Mouse (Mus musculus): ENCODE results near the gene Lyz1.
"Not testable (repeated sequence)": the region's sequence is repeated elsewhere in the genome, so short reads cannot be mapped to it uniquely, and the experiment has no call there.

The Lyz1 gene

DNA sequence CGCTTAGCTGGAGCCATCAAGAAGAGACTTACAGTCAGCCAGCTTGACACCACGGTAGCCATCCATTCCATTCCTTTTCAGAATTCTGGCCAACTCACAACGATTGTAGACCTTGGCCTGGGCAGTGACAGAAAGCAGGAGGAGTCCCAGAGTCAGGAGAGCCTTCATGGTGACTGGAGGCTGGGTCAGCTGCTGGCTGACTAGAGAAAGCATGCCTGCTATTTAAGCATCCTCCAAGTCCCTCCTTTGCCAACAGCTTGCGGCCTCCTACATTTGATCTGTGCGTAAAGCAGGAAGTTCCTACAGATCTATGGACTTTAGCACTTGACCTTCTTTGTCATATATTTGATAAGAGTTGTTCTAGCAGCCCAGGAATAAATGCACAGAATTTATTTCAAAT lies at the start of gene Lyz1:
TSS of gene Lyz1 (minus strand) at position 198 of the 400 bp plus-strand sequence.
- DNase-seq (ENCODE audit: low read depth, low spot score) = no peak

DNA sequence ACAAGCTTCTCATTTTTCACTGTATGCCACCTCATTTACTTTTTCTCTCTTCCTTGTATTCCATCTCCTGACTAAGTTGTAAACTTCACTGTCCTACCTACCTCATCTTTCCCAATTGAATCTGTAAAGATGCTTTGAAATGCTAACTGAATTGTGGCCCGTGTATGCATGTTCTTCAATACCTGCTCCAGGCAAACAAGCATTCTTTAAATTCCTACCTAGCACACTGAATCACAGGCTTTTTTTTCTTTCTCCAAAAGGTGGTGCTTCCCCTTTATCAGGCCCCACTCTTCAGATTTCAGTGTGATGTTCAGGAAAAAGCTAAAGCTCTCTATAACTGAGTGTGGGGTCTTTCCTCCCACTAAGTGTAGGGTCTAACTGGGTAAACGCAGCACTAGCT lies 49.7 kb upstream of the Lyz1 start:
- peak; percentile 88 for DNase-seq (ENCODE audit: low read depth, low spot score)

DNA sequence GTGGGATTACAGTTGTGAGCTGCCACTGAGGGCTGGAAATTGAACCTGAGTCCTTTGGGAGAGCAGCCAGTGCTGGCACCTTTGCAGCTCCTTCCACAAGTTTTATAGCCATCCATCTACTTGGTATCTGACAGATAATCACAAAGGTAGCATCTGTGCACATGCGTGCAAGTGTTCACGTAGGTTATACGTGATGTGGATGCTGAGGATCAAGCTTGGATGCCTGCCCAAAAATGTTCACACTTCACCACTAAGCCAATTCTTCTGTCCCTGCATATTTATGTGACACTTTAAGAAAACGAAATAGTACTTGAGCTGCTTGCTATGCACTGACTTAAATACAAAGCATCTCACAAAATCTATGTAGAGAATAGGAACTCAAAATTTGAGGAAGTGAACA lies 48.4 kb upstream of the Lyz1 start:
- DNase-seq (ENCODE audit: low read depth, low spot score) = no peak

DNA sequence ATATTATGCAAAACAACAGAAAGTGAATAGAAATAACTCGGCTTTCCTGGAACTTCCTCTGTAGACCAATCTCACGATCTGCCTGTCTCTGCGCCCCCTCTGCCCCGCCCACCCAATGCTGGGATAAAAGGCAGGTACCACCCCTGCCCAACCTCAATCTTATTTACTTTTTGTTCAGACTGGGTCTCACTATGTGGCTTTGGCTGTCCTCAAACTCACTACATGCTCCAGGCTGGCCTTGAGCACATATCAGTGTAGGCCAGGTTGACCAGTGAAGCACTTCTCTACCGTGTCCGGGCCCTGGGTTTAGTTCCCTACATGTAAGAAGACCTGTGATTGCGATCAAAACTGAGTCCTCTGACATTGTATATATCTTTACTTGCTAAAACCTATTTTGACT lies 46.6 kb upstream of the Lyz1 start:
- DNase-seq (ENCODE audit: low read depth, low spot score) = no peak

DNA sequence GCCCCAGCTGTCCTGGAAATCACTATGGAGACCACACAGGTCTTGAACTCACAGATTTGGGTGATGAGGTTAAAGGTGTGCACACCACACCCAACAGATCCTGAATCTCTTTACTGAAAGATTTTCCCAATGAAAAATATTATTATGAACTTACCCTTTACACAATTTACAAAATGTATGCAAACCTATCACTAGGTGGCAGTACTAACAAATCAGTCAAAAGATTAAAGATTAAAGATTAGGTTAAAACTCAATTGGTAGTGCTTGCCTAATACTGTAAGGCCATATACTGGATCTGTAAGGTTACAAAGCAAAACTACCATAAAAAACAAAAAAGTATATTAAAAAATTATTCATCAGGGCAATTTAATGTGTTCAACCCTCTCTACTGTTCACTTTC lies 45.3 kb upstream of the Lyz1 start:
- DNase-seq (ENCODE audit: low read depth, low spot score) = no peak

DNA sequence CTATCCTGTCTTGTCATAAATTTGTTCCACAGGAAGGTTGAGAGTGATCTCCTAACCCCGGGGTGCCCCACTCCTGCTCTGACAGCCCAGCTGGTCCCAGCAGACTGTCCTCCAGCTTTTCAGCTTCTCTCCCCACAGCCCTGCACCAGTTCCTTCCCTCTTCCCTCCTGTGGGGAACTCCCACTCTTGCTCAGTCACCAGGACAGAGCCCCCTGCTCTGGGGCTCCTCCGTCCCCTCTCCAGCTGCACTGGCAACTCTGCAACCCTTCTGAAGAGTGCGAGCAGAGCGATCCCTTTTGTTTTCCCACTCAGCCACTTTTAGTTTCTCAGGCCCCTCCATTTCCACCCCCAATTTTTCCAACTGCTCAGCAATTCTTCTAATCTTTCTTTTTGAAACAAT lies 43.0 kb upstream of the Lyz1 start:
- no peak for DNase-seq (ENCODE audit: low read depth, low spot score)

DNA sequence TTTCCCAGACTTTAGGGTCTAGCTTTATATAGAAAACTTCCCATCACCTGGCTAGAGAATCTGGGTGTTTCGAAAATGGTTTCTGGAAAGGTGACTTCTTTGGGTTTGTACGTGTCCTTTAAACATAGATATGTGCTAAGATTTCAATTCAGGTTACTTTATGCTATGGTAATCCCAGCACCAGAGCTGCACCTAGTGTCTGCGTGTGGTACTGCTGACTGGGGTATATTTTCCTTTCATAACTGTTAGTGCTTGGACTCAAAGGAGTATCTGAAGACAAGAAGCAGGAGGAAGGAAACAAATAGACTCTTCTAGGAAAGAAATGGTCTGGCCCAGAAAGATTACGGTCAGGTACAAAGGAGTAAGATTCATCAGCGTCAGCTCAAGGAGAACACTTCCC lies 37.9 kb upstream of the Lyz1 start:
- peak; percentile 44 for DNase-seq (ENCODE audit: low read depth, low spot score)

DNA sequence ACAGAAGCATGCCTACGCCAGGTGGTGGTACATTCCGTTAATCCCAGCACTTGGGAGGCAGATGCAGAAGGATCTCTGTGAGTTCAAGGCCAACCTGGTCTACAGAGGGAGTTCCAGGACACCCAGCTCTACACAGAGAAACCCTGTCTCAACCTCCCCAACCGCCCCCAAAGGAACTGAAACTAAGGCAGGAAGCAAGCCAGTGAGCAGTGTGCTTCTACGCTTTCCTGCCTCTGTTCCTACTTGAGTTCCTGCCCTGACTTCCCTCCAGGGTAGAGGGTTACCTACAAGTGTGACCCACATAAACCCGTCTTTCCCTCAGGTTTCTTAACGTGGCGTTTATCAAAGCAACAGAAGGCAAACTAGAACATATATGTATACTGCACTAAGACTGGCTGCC lies 31.1 kb upstream of the Lyz1 start:
- DNase-seq (ENCODE audit: low read depth, low spot score) = no peak

DNA sequence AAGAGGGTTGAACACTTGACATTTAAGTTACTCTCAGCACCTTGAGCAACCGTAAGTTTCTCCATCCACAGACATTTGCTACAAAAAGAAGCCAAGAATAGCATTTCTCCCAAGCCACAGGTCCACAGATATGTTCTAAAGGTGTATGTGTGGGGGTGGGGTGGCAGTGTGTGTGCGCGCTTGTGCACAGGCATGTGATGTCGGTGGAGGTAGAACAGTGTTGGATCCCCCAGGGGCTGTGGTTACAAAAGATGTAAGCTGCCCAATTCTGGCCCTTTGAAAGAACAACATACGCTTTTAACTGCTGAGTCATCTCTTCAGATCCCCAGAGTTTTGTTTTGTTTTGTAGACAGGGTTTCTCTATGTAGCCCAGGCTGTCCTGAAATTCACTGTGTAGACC lies 30.0 kb upstream of the Lyz1 start:
- DNase-seq (ENCODE audit: low read depth, low spot score) = no peak

DNA sequence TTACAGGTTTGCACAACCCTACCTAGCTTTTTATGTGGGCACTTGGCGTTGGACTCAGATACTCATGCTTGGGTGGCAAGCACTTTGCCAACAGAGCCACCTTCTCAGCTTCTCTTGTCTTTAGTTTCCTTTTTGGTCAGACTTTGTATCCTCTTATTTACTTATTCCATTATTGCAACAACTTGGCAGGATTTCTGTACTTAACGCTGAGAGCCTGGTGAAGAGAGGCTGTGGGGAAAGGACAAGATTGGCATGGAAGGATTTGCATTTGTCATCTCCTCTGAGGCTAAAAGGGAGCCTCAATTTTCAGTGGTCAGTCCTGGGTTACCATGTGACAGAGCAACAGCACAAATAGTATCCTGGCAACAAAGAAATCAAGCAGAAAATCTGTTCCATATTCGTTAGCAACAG lies 27.9 kb upstream of the Lyz1 start:
- no peak for DNase-seq (ENCODE audit: low read depth, low spot score)

DNA sequence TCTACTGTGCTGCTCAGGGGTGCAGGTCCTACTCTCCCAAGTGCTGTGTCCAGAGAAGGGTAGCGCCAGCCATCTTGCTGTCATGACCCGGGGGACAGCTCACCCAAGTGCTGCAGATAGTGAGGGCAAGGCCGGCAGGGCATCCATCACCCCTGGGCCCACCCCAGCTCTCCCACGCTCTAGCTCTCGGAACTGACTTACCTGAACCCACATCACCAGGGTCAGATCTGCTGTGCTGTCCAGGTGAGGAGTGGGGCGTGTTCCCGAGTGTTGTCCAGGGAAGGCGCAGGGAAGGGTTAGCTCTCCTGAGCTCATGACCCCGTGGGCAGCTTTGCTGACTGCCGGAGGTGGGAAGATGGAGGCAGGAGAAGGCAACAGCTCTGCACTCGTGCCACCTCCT lies 23.7 kb upstream of the Lyz1 start:
- DNase-seq (ENCODE audit: low read depth, low spot score) = no peak

DNA sequence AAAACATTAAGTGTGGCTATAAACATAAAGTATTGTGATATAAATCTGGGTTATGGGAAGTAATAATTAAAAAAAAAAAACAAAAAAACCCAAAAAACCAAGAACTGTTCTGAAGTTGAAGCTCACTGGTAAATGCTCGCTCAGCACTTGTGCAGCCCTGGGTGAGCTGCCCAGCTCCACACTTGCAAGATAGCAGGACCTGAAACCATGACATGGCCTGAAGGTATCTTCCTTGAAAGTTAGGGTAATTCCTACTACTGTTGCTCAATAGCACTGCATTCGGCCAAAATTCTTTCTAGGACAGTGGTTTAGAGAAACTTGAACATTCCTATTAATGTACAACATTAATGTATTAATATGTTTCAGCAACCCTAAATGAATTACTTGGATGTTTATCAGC lies 20.5 kb upstream of the Lyz1 start:
- DNase-seq (ENCODE audit: low read depth, low spot score) = no peak

DNA sequence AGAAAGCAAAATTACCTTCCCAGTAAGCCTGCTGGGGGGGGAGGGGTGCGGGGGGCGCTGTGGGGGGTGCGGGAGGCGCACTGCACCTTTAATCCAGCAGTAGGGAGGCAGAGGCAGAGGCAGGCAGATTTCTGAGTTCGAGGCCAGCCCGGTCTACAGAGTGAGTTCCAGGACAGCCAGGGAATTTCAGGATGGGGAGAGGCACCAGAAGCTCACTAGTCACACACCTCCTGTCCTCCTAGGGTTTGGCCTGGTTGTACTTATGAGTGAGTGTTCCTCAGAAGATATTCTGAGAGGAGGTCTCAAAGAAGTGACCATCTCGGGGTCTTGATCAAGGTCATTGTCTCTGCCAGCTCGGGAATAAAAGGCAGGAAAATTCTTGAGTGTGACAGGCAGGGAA lies 19.5 kb upstream of the Lyz1 start:
- no peak for DNase-seq (ENCODE audit: low read depth, low spot score)

DNA sequence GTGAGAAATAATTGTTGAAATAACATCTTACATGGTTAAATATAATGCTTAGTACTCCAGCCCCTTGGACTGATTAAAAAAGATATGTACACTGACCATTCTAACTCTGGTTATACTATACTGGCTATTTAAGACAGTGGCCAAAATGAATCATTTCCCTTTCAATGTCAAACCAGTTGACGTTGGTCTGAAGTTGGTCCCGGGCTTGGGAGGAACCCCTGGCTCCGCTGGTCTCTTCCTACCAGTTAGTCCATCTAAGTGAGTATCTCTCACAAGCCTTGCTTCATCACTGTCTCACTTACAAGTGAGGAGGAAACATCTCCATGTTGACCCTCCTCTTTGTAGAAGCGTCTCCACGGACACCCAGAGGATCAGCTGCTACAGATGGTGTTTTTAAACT lies 11.7 kb upstream of the Lyz1 start:
- DNase-seq (ENCODE audit: low read depth, low spot score) = no peak

DNA sequence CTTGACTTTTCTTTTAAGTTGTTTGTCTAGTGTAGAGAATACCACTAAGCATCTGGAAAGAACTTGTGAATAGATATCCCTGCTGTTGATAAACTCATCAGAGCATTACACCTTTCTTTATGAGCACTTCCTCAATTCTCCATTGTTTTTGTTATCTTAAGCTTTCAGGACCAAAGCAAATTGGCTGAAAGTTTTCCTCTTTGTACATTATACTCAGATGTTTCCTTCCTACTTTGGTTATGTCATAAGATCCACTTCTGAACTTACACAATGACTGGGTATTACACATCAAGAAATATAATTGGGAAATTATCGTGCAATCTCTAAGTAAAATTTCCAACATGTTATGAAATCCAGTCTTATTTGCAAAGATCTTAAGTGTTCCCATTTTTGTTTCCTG lies 9.0 kb upstream of the Lyz1 start:
- DNase-seq (ENCODE audit: low read depth, low spot score) = no peak

DNA sequence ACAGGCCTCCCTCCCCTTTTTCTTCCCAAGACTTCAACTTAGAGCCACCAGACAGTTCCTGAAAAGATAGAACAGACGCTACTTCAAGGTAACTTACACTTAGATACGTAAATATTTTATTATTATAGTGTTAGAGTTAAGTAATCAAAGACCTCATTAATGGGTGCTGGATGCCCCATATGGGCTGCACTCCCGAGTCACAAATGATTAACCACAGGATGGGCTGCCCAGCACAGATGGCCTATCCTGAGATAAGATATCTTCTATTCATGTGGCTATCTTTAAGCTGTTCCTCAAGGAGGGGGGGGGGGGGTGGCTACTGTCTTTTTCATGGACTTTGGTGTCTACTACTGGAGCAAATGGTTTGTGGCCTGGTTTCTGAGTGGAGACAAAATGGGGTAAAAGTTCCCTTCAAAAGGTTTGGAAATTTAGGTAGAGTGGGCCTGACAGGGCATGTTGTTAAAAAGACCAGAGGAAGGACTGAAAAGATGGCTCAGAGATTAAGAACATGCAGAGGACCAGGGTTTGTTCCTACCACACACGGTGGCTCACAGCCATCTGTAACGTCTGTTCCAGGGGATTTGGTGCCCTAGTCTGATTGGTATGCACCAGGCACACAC lies 7.3 kb upstream of the Lyz1 start:
- DNase-seq (ENCODE audit: low read depth, low spot score) = no peak

DNA sequence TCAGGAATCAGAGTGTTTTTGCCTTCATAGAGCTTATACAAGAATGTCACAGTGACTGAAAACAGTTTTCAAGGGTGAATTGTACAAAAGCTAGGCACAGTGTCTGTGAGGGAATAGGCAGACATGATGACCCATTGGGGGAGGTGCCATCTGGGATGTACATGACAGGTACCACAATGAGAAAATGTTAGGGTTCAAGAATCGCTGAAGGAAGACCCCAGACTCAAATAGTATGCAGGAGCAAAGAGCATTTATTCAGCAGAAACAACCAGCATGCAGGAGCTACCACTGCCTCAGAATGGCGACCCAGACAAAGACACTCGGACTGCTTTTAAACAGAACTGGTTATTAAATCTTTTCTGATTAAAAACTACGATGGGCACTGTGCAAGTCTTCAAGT lies 6.4 kb upstream of the Lyz1 start:
- no peak for DNase-seq (ENCODE audit: low read depth, low spot score)

DNA sequence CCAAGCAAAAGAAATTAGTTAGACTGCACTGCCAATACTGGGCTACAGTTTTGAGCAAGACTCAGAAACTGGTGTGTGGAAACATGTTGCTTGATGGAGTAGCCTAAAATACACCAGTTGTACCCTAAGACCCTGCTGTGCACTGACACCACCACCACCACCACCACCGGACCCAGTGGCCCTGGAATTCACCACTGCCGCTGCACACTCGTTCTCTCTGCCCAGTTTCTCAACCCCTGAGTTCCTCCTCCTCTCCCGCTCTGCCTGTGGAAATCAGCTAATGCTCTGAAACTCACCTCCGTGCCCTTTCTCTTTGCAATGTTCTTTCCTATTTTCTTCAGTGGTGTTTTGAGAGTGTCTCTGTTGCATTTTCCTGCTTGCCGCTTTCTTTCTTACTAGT lies 5.7 kb upstream of the Lyz1 start:
- DNase-seq (ENCODE audit: low read depth, low spot score) = no peak

DNA sequence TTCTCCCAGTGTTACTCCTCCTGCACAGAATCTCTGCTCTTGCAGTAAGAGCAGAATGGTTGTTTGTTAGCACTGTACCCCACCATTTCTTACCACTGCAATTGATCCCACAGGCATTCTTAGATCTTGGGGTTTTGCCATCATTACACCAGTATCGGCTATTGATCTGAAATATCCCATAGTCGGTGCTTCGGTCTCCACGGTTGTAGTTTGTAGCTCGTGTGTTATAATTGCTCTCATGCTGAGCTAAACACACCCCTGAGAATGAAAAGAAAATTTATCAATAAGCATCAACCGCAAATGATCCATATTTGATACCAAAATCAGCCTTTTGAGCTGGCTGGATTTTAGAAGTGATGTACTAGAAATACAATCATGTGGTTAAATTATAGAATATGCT lies 1.7 kb downstream of the Lyz1 start:
- DNase-seq (ENCODE audit: low read depth, low spot score) = not testable (repeated sequence)

DNA sequence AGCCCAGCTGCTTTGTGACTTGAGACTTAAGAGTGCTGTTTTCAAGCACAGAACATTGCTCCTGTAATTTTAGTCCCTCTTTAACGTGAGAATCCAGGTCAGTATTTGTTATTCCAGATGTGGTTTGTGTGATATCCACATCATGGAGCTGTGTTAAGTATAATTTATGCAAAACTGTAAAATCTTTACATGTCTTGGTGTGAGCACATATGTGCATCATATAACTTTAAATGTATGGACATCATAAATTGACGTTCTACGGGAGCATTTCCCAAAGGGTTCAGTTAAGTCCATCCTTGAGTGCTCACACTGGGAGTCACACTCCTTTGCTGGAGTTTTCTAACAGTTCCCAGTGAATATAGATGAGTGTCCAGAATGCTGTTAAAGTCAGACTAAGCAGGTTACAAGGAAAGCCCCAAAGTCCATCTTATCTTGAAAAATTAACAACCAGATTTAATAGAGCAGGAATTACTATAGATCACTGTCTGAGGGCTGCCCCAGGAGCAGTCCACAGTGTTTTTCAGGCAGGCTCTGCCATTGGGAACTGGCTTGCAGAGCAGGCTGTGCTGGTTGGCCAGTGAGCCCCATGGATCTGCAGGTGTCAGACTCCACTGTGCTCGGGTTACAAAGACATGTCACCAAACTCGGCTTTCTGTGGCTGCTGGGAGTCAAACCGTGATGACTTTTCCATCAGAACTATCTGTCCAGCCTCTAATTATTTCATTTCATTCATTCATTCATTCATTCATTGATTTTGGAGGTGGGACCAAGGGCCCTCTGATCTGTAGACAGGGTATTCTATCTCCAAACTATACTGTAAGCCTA lies 2.4 kb downstream of the Lyz1 start:
- no peak for DNase-seq (ENCODE audit: low read depth, low spot score)

DNA sequence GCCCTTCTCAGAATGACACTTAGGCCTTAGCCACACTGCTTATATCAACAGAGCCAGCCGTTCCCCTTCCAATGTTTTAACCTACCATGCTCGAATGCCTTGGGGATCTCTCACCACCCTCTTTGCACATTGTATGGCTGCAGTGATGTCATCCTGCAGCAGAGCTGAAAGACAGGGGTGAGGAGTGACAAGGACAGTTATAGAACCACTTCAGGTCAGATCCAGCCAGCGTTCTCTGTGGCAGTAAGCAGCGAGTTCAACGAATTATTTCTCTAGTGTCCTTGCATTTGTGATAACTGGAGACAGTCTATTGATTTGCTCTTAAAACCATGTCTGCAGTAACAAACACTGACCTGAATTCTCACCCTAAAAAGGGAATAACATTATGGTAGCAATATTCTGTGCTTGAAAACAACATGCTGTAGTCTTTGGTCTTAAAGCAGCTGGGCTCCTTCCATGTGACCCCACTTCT lies 3.6 kb downstream of the Lyz1 start:
- not testable (repeated sequence) for DNase-seq (ENCODE audit: low read depth, low spot score)

DNA sequence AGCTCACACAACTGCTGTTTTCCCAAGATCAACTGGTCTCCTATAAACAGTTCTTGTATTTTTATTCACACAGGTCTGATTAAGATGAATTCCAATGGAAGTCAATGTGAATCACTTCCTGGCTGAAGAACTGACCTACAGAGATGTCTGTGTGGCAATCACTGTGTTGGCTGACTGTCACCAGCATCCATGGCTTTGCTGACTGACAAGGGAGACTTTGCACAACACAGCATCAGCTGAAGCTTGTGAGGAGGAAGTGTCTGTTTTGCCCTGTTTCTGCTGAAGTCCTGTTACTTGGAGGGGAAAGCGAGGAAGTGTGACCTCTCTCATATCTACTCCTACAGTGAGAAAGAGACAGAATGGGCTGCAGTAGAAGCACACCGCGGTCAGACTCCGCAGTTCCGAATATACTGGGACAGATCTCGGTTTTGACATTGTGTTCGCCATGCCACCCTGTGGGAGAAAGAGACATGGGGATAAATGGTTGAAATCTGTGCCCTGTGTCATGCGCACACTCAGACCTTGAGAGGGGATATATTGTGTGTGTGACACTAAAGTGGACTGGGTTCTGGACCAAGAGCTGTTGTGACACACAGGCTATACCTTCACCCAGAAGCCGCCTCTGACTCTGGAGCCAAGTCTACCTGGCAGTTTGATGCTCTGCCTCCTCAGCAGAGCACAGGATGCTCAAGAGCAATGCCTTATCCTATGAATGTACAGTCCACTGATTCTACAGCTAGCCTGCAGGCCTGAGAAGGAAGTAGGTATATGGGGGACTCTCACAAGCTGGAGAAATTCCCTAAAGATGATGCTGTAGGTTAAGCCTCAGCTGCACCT lies 4.3 kb downstream of the Lyz1 start:
- DNase-seq (ENCODE audit: low read depth, low spot score) = no peak
